Mouse (Mus musculus) macrophage (primary cell): ENCODE results near the gene Zfp661. TPM values are rescaled to one million over a fixed set of nuclear protein-coding genes. Genes with fewer than 3 reads are reported as not detected.

ENCODE experiments used
- H3K27ac ChIP-seq: fragments of 350-480 bp; formaldehyde crosslinking; 2 replicates; pipeline ENCODE4 v1.9.0; 2021
- H3K36me3 ChIP-seq: fragments of 350-480 bp; formaldehyde crosslinking; 2 replicates; pipeline ENCODE4 v1.9.0; 2021; ENCODE audit errors: inconsistent target
- H3K4me3 ChIP-seq: fragments of 350-480 bp; formaldehyde crosslinking; 2 replicates; pipeline ENCODE4 v1.9.0; 2021; ENCODE audit errors: inconsistent target
- H3K79me2 ChIP-seq: fragments of 350-480 bp; formaldehyde crosslinking; 2 replicates; pipeline ENCODE4 v1.9.0; 2021; ENCODE audit errors: inconsistent target
- WGBS: methylation state at CpG from one replicate; pipeline ENCODE4 v1.1.7; 2026; ENCODE audit warnings: inconsistent platforms; ENCODE audit not compliant: missing documents; 5-methylcytosine and 5-hydroxymethylcytosine counted together
- polyA plus RNA-seq: library from polyadenylated mRNA; stranded (reverse); fragments of 250-400 nt; gene quantifications from 3 replicates; pipeline ENCODE4 v1.2.4, GENCODE M21; 2018; ENCODE audit warnings: inconsistent platforms

Zfp661 gene
- polyA plus RNA-seq, 1 experiment from 2014 or later = 1.4 TPM

- no peak overlapping the region for H3K4me3 ChIP-seq
- no peaks in the 10 kb centered on the region for H3K36me3 ChIP-seq
- no peak overlapping the region for H3K27ac ChIP-seq
- no peaks in the 10 kb centered on the region for H3K79me2 ChIP-seq
- WGBS = 84% methylated on average over 9 of the region's 9 CpGs
Observed at GRCm38 (mm10) chr2:127535363-127535762, 51.5 kb downstream of the Zfp661 start.

- no peak overlapping the region for H3K4me3 ChIP-seq
- 11% methylated on average over 9 of the region's 9 CpGs for WGBS
- no peaks in the 10 kb centered on the region for H3K79me2 ChIP-seq
- H3K36me3 ChIP-seq = no peaks in the 10 kb centered on the region
- no peak overlapping the region for H3K27ac ChIP-seq
Observed at GRCm38 (mm10) chr2:127532379-127532778, 54.5 kb downstream of the Zfp661 start.

- 96% methylated on average over 2 of the region's 2 CpGs for WGBS
- no peaks in the 10 kb centered on the region for H3K79me2 ChIP-seq
Observed at GRCm38 (mm10) chr2:127531592-127531991, 55.3 kb downstream of the Zfp661 start.

GRCm38 (mm10) chr2:127530418-127530817 lies 56.5 kb downstream of the Zfp661 start:
- H3K79me2 ChIP-seq = no peaks in the 10 kb centered on the region
- H3K27ac ChIP-seq = no peak overlapping the region
- no peaks in the 10 kb centered on the region for H3K36me3 ChIP-seq
- 83% methylated on average over 3 of the region's 3 CpGs for WGBS
- H3K4me3 ChIP-seq = no peak overlapping the region

More at GRCm38 (mm10) chr2:127531592-127531991, 55.3 kb downstream of the Zfp661 start:
- Histone ChIP-seq H3K4me3 (no peak overlapping the region), H3K36me3 (no peaks in the 10 kb centered on the region), H3K27ac (no peak overlapping the region)

GRCm38 (mm10) chr2:127525004-127525775 lies 61.7 kb downstream of the Zfp661 start:
- H3K79me2 ChIP-seq = no peaks in the 10 kb centered on the region
- peak overlapping the region; percentile 58 for H3K27ac ChIP-seq
- 90% methylated on average over 3 of the region's 3 CpGs for WGBS
- no peak overlapping the region for H3K4me3 ChIP-seq
- H3K36me3 ChIP-seq = no peaks in the 10 kb centered on the region

Other genes starting within 250 kb of the Zfp661 start
- not detected in 3 replicates for gene Astl, start 248.5 kb downstream of the Zfp661 start, polyA plus RNA-seq
- not detected in 3 replicates for gene Adra2b, start 223.9 kb downstream of the Zfp661 start, polyA plus RNA-seq
- gene Gpat2, start 161.9 kb downstream of the Zfp661 start, polyA plus RNA-seq = 0.09 TPM in 1 of 3 replicates, not detected in the others
- gene Fahd2a, start 142.5 kb downstream of the Zfp661 start, polyA plus RNA-seq = 4.1 to 11.8 TPM (median 9.2 TPM) in 3 replicates
- not detected in 3 replicates for gene Kcnip3, start 65.0 kb downstream of the Zfp661 start, polyA plus RNA-seq
- not detected in 3 replicates for gene Prom2, start 45.6 kb downstream of the Zfp661 start, polyA plus RNA-seq
- 23.5 to 46.2 TPM (median 34.0 TPM) in 3 replicates for gene Mrps5, start 128 bp upstream of the Zfp661 start, polyA plus RNA-seq
- not detected in 3 replicates for gene Mal, start 69.6 kb upstream of the Zfp661 start, polyA plus RNA-seq
- not detected in 3 replicates for gene Mall, start 142.8 kb upstream of the Zfp661 start, polyA plus RNA-seq
- 5.9 to 6.7 TPM (median 6.6 TPM) in 3 replicates for gene Nphp1, start 201.8 kb upstream of the Zfp661 start, polyA plus RNA-seq
- gene Mtln, start 205.4 kb upstream of the Zfp661 start, polyA plus RNA-seq = 13.5 to 46.6 TPM (median 24.9 TPM) in 3 replicates
- gene Bub1, start 244.8 kb upstream of the Zfp661 start, polyA plus RNA-seq = 1.3 to 6.5 TPM (median 4.5 TPM) in 3 replicates